Mouse (Mus musculus): ENCODE measurements at regions not wholly inside any gene's neighbourhood (a gene's known extent, or its start where the extent isn't known, plus 50 kb on each side); places are given as distances from the start of the nearest gene placed in this dataset.

GRCm38 (mm10) chr11:44340531-44340930 lies 59.3 kb upstream of the Il12b start:
- Histone ChIP-seq H3K27ac (ENCODE audit: insufficient read depth, low read length) (no peak overlapping the region), H3K4me3 (ENCODE audit: insufficient read depth, low read length) (no peak overlapping the region), H3K4me1 (ENCODE audit: control insufficient read depth, insufficient read depth, low read length) (no peaks in the 10 kb centered on the region)
- no peak for TF ChIP-seq CTCF (IDR thresholded peaks at IDR 0.05; ENCODE audit: extremely low read depth, insufficient read depth, low read length)
- TF ChIP-seq POLR2A (IDR thresholded peaks at IDR 0.05; ENCODE audit: extremely low read depth, insufficient read depth, low read length) = no peak

- H3K4me1 ChIP-seq (ENCODE audit: control insufficient read depth, insufficient read depth, low read length) = no peaks in the 10 kb centered on the region; the same call in 1 of the 2 replicates
- H3K4me3 ChIP-seq (ENCODE audit: insufficient read depth, low read length) = no peak overlapping the region
- no peak for TF ChIP-seq CTCF (IDR thresholded peaks at IDR 0.05; ENCODE audit: extremely low read depth, insufficient read depth, low read length)
- TF ChIP-seq POLR2A (IDR thresholded peaks at IDR 0.05; ENCODE audit: extremely low read depth, insufficient read depth, low read length) = no peak
- H3K27ac ChIP-seq (ENCODE audit: insufficient read depth, low read length) = no peak overlapping the region
These were observed 51.6 kb upstream of the Il12b start for GRCm38 (mm10) chr11:44348308-44348707.

DNA sequence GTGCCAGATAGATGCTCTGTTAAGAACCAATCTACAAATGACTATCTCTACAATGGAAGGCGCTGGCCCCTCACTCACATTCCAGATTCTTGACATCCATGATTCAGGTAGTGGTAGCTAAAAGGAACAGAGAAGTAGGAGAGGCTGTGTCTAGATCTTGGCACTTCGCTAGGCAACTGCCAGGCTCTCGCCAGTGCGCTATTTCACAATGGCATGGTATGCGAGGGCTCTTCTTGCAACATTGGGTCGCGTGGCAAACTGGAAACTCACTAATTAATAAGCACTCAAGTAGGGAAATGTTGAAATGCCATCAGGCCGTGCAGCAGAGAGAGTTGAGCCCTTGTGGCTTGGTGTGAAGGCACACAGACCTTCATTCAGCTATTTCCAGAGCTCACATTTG lies 50.3 kb upstream of the Il12b start:
- H3K4me3 ChIP-seq (ENCODE audit: insufficient read depth, low read length) = no peak overlapping the region
- TF ChIP-seq POLR2A (IDR thresholded peaks at IDR 0.05; ENCODE audit: extremely low read depth, insufficient read depth, low read length) (no peak), CTCF (IDR thresholded peaks at IDR 0.05; ENCODE audit: extremely low read depth, insufficient read depth, low read length) (no peak)
- H3K27ac ChIP-seq (ENCODE audit: insufficient read depth, low read length) = no peak overlapping the region
- H3K4me1 ChIP-seq (ENCODE audit: control insufficient read depth, insufficient read depth, low read length) = no peaks in the 10 kb centered on the region; the same call in 1 of the 2 replicates
